Mouse (Mus musculus) kidney, postnatal 4 days (tissue): ENCODE results near the gene Bmf.

Experiments used
- DNase-seq, 2 experiments: peaks; one replicate each; pipeline ENCODE4 v3.0.0; 2021; ENCODE audit warnings: mixed read lengths in 2 of 2

The Bmf gene

GRCm38 (mm10) chr2:118549507-118550473, at the start of gene Bmf:
Bmf (minus strand) TSS chr2:118549687.
- peak; percentile 100 for DNase-seq

- no peak for DNase-seq
These were observed 49.6 kb upstream of the Bmf start for GRCm38 (mm10) chr2:118599087-118599486.

- DNase-seq, result peak; percentile 93 to 94
These were observed 48.4 kb upstream of the Bmf start, which contains the start of gene Bub1b for GRCm38 (mm10) chr2:118597673-118598568. Bub1b (plus strand) TSS chr2:118598211.

- no peak for DNase-seq
These were observed 41.6 kb upstream of the Bmf start for GRCm38 (mm10) chr2:118591083-118591482.

- DNase-seq, result no peak
These were observed 38.2 kb upstream of the Bmf start for GRCm38 (mm10) chr2:118587686-118588085.

GRCm38 (mm10) chr2:118586013-118586412, 36.5 kb upstream of the Bmf start:
- no peak for DNase-seq

GRCm38 (mm10) chr2:118573135-118573534, 23.6 kb upstream of the Bmf start:
- no peak for DNase-seq

GRCm38 (mm10) chr2:118572183-118572836, 22.8 kb upstream of the Bmf start:
- no peak for DNase-seq

- no peak for DNase-seq
These were observed 21.5 kb upstream of the Bmf start for GRCm38 (mm10) chr2:118570939-118571338.

GRCm38 (mm10) chr2:118567179-118567578, 17.7 kb upstream of the Bmf start:
- no peak for DNase-seq

GRCm38 (mm10) chr2:118562431-118562830, 12.9 kb upstream of the Bmf start:
- DNase-seq, result no peak

- no peak for DNase-seq
These were observed 12.5 kb upstream of the Bmf start for GRCm38 (mm10) chr2:118562015-118562414.

GRCm38 (mm10) chr2:118558426-118558825, 8.9 kb upstream of the Bmf start:
- DNase-seq, result no peak

- DNase-seq, result peak; percentile 54 to 62
These were observed 5.0 kb upstream of the Bmf start for GRCm38 (mm10) chr2:118554356-118554990.

- no peak for DNase-seq
These were observed 2.1 kb upstream of the Bmf start for GRCm38 (mm10) chr2:118551606-118552005.

- peak in 1 of 2 experiments; percentile 60 for DNase-seq
These were observed 866 bp downstream of the Bmf start for GRCm38 (mm10) chr2:118548421-118549221.

- peak; percentile 52 to 53 for DNase-seq
These were observed 1.9 kb downstream of the Bmf start for GRCm38 (mm10) chr2:118547541-118548016.

- no peak for DNase-seq
These were observed 2.7 kb downstream of the Bmf start for GRCm38 (mm10) chr2:118546798-118547165.

- DNase-seq, result no peak
These were observed 3.2 kb downstream of the Bmf start for GRCm38 (mm10) chr2:118546104-118546797.
